Mouse (Mus musculus) forelimb bud, embryonic 11.5 days (tissue): ENCODE measurements around the gene Gm37596.
"Not testable (repeated sequence)": the region's sequence is repeated elsewhere in the genome, so short reads cannot be mapped to it uniquely, and the experiment has no call there.

ENCODE experiments used
- DNase-seq: peaks from one replicate; pipeline ENCODE4 v3.0.0-alpha.2; 2012; ENCODE audit warnings: low read depth, low spot score

Gene Gm37596

DNA sequence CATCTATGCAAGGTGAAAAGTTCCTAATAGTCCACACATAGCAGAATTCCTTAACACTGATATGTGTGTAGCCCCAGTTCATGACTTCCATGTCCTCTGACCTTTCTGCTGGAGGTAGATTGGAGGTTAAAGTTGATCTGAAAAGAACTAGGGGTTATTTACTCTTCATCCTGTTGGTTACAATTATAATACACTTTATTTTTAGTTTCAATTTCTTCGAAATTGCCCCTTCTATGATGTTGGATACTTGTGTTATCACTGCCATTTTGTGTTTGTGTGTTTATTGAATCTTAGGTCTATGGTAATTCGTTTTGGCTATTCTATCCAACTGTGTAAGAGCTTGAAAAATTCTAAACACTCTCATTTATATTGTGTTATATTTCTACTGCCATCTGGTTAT is at the start of gene Gm37596:
Gm37596 (minus strand) TSS at position 101 of the 400 bp plus-strand sequence.
- not testable (repeated sequence) for DNase-seq

DNA sequence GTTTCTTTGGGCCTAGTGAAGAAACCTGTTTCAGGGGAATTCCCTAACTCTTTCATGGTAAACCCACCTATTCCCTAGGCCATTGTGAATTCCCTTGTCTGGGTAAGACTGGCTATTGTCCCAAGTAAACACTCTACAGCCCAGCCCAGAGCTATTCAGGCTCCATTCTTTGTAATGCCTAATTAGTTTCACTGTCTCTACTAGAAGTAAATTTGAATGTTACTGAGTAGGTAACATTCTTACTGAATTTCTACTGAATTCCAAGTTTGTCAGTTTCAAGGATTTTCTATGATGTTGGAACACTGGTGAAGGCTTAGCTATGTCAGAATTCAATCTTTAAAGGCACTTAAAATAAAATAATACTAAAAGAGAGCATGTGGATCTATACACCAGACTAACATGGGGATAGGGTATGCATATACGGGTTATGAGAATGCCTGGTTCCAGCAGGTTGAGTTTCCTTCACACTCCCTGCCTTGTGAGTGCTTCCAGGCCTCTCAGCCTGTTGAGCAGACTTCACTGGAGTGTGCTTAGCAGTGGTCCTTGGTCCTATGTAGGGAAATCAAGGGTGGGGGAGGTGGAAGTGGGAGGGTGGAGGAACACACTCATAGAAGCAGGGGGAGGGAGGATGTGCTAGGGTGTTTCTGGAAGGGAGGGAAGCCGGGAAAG is 16.2 kb upstream of the Gm37596 start:
- DNase-seq: not testable (repeated sequence)

DNA sequence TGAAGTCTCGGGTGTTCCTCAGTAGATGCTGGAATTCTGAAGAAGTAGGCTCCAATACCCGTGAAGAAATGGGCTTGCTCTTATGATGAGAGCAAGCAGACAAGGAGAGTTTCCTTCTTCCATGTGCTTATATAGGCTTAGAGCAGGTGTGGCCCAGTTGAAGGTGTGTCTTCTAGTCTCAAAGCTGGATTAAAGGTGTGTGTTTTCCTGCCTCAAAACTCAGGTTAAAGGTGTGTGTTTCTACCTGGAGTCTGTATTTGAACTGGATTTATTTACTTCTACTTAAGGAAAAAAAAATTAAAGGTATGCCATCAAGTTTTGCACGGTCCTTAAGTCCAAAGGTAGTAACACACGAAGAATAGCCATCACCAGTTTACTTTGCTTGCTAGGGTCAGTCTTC is 16.7 kb downstream of the Gm37596 start, which contains the start of gene Tdpoz1:
Tdpoz1 (minus strand) TSS at position 101 of the 400 bp plus-strand sequence.
- DNase-seq: not testable (repeated sequence)

DNA sequence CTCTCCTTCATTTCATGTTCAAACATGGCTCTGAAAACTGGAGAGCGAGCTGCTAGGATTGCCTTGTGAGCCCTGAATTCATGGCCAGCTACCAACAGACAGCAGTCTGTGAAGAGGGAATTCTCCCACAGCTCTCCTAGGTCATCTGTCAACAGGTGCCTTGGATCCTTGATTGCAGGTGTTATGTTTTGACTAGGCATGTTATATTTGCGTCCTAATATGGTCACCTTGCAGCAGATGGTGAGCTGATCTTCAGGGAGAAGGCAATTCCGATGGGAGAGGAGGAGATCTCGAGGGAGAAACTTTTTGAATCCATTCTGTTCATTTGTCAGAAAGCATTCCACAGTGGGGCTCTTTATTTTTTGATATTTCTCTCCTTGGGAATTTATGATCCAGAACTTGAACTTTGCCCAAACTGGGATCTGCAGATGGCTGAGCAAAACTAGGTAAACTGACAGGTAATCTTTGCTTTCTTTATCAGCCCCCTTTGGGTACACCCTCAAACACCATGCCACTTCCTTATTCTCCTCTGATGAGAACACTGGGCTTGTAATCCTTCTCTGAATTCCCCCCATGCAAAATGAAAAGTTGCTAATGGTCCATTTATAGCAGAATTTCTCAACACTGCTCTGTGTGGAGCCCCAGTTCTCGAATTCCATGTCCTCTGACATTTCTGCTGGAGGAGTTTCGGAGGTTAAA is 21.9 kb downstream of the Gm37596 start:
- not testable (repeated sequence) for DNase-seq

- DNase-seq: no peak
Observed at GRCm38 (mm10) chr3:93654260-93654659, 38.6 kb downstream of the Gm37596 start.

DNA sequence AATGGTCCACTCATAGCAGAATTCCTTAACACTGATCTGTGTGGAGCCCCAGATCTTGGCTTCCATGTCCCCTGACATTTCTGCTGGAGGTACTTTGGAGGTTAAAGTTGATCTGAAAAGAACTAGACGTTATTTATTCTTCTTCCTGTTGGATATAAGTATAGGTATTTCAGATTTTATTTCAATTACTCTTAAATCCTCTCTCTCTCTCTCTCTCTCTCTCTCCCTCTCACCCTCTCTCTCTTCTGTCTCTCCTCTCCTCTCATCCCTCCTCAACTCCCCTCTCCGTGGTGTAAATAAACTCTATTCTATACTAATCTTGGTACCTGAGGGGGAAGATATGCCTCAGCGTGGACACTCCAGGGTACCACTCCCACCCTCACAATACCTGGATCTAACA is 40.3 kb downstream of the Gm37596 start, which contains the start of gene Tdpoz2:
Tdpoz2 (minus strand) TSS at position 101 of the 400 bp plus-strand sequence.
- DNase-seq: no peak
